Mouse (Mus musculus): Measurements from ENCODE around the gene Sesn3. TPM values are rescaled to one million over a fixed set of nuclear protein-coding genes. Genes with fewer than 3 reads are reported as not detected.

Sesn3 gene
- polyA plus RNA-seq (2012; rRNA removed): 1.2 TPM in 2 replicates

DNA sequence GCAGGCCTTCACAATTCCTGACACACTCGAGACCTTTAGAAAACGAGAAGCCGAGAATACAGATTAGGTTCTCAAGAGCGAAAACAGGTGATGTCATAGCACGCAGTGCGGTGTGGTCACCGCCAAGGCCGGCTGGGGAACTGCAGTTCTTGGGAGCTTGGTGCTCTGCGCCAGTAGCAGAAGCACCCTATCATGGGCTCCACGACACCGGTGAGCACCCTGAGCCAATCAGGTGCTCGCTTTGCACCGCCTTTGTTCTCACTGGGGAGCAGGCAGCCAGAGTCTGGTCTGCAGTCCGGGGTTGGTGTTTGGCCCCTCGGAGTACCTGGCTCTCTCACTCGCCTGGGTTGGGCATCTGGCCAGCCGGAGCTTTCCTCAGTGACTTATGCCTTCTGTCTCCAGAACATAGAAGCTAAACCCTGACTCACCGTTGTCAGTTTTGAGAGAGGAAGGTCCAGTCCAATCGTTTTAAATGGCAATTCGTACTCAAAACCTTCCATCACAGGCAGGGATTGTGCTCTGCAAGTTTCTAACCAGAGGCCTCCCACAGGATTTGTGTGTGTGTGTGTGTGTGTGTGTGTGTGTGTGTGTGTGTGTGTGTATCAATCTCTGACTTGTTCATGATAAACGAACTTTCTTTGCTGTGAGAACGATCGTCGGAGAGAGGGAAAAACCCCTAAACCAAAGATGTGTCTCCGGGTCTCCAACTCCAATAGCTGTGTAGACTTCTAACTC, at the start of gene Sesn3:
Gene Sesn3, plus strand, starts transcription at position 82 of the 735 bp plus-strand sequence.

DNA sequence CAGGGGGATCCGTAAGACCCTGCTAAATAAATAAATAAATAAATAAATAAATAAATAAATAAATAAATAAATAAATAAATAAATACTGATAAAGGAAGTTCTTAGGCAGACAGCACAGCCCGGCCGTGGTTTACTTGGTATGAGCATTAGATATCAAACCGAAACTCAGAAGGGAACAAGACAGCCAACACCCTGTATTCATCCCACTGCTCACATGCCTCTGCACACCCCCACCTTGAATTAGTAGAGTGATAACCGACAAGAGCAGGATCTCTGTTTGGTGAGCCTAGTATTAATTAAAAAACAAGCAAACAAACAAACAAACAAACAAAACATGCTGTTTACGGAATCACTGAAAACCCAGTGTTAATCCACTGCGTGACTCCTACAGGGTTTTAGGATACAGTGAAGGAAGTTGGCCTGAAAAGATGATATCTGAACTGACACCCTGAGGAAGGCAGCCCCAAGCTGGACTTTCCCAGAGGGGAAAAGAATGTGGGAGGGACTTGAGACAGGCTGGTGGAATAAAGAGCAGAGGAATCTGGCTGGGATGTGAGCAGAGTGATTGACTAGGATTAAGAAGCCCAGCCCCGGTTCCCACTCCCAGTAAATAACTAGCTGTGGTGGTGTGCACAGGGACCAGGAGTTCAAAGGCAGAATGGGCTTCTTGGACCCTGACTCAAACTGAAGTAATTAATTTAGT, 106.6 kb downstream of the Sesn3 start, which contains the start of gene Endod1:
Gene Endod1, minus strand, starts transcription at position 155 of the 703 bp plus-strand sequence.

Other genes with a start within 250 kb of the Sesn3 start
- 18.5 and 24.1 TPM in 2 replicates for gene Endod1, start 106.4 kb downstream of the Sesn3 start, polyA plus RNA-seq (2012; rRNA removed)
- gene Kdm4d, start 225.4 kb downstream of the Sesn3 start, polyA plus RNA-seq (2012; rRNA removed): 0.01 and 0.02 TPM in 2 replicates
- 46.4 and 48.8 TPM in 2 replicates for gene Cwc15, start 225.6 kb downstream of the Sesn3 start, polyA plus RNA-seq (2012; rRNA removed)

All from liver, embryonic 14 days (tissue).